Mouse (Mus musculus): Measurements from ENCODE around the gene Lyl1. TPM values are rescaled to one million over a fixed set of nuclear protein-coding genes. Genes with fewer than 3 reads are reported as not detected.
"Not testable (repeated sequence)": the region's sequence is repeated elsewhere in the genome, so short reads cannot be mapped to it uniquely, and the experiment has no call there.

The Lyl1 gene
- polyA plus RNA-seq, 1 experiment, result 6.6 TPM

DNA sequence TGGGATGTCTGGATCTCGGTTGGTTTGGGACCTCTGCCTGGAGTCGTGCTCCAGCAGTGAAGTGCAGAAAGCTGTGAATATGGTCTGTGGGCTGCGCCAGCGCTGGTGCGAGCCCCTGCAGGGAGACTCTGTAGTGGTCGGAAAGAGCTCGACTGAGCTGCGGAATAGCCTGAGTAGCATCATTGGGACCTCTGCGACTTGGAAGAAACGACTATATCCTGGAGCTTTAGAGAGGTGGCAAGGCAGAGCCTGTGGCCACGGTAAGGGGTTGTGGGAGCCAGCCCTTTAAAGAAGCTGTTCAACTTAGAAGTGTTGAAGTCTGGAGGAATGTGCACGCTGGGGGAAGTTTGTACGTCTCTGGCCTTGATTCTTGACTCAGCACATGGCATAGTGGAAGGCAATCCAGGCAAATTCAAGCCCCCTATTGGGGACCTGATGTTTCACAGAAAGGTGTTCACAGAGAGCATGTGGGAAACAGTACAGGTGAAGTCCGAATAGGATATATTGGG is 35.8 kb upstream of the Lyl1 start:
- DNase-seq (ENCODE audit: low read depth, low spot score), result no peak
- WGBS, result 2% methylated on average over 14 of the region's 14 CpGs

DNA sequence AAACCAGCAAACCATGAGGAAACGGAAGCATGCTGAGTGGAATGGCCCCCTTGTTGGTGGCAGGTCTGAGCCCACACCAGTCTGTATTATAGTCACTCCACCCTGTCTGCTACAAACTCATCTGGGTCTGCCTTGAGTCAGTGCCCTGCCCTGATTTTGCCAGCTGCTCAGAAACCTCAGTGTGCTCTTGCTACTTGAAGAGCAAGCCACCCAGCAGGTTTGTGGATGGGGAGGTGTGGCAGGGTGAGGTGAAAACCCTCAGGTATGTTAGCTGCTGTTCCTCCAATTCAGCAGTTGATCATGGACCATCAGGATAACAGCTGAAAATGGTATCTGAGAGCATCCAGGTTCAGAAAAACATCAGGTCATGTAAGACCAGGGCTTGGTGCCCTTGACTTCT is 33.2 kb upstream of the Lyl1 start:
- no peak for DNase-seq (ENCODE audit: low read depth, low spot score)
- WGBS, result 33% methylated on average over 1 of the region's 1 CpGs

GRCm38 (mm10) chr8:84668731-84669485 is 32.3 kb upstream of the Lyl1 start:
- WGBS, result 71% methylated on average over 6 of the region's 6 CpGs

GRCm38 (mm10) chr8:84670295-84671006 is 30.8 kb upstream of the Lyl1 start:
- 55% methylated on average over 5 of the region's 5 CpGs for WGBS
- not testable (repeated sequence) for DNase-seq (ENCODE audit: low read depth, low spot score)

More at GRCm38 (mm10) chr8:84668731-84669485, 32.3 kb upstream of the Lyl1 start:
- no peak for DNase-seq (ENCODE audit: low read depth, low spot score)

DNA sequence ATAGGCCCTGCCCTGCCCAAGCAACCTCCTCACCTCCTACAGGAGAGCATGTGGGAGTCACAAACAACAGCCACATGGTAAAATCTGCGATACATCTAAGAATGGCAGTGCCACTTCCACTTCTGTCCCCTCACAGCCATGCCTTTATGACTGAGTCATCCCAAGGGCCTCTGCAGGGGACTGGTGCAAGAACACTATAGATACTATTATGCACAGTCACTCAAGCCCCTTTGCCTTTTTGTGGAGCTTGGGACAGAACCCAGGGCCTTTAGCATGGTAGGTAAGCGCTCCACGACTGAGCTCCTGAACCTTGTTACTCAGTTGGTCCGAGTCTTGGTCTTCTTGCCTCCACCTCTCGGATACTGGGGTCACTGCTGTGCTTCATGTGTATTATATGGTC is 24.0 kb upstream of the Lyl1 start:
- 89% methylated on average over 5 of the region's 5 CpGs for WGBS
- no peak for DNase-seq (ENCODE audit: low read depth, low spot score)

GRCm38 (mm10) chr8:84681476-84681875 is 19.8 kb upstream of the Lyl1 start:
- 77% methylated on average over 2 of the region's 2 CpGs for WGBS

DNA sequence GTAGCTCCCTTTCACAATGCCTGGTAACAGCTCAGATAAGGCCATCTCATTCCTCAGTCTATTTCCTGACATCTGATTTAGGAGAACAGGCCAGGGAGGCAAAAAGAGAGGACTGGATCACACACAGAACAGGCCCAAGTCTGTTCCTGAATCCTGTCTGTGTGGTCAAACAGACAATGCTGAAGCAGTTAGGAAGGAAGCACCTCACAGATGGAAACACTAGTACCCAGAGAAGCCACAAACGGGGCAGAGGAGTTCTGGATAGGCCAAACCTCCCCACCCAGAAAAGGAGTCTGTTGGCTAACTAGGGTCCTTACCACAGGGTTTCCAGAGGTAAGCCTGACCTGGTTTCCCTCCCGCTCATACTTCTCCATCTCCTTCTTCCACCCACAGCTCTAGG is 19.0 kb upstream of the Lyl1 start:
- no peak for DNase-seq (ENCODE audit: low read depth, low spot score)
- 83% methylated on average over 2 of the region's 2 CpGs for WGBS

More at GRCm38 (mm10) chr8:84681476-84681875, 19.8 kb upstream of the Lyl1 start:
- DNase-seq (ENCODE audit: low read depth, low spot score), result no peak

- no peak for DNase-seq (ENCODE audit: low read depth, low spot score)
- 55% methylated on average over 3 of the region's 3 CpGs for WGBS
These were observed 16.7 kb upstream of the Lyl1 start for GRCm38 (mm10) chr8:84684537-84684936.

DNA sequence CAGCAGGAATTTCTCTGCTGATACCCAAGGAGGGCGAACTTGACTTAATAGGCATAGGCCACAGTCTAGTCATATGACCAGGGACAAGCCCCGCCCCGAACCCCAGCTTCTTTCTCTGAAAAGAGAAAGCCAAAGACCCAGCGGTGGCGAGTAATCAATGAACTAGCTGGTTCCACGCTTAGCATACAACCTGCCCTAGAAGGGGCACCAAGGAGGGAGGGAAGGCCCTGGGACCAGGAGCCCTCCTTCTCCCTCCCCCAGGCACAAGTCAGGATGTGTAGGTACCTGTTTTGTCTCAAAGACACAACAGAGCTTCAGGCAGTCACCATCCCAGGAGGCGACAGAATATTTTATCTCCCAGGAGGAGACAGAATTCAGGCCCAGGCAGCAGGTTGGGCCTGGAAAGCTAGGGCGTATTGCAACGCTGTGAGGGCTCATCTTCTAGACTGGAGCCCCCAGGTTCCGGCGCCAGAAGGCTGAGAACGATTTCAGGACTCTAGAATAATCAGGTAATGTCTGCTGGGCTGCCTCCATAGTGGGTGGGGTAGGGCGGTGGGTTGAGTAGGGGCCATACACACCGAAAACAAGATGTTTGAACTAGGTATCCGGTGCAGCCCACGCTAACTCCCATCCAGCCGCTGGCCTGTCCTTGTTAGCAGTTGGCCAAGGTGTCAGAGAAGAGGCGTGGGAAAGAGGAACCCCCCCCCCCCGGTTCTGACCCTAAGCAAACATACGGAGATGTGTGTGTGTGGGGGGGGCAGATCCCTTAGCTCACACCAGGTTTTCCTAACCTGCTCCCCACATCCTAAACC is 14.9 kb upstream of the Lyl1 start, which contains the start of gene Trmt1:
TSS of gene Trmt1 (plus strand) at position 117 of the 812 bp plus-strand sequence.
- 7% methylated on average over 20 of the region's 20 CpGs for WGBS
- no peak for DNase-seq (ENCODE audit: low read depth, low spot score)

DNA sequence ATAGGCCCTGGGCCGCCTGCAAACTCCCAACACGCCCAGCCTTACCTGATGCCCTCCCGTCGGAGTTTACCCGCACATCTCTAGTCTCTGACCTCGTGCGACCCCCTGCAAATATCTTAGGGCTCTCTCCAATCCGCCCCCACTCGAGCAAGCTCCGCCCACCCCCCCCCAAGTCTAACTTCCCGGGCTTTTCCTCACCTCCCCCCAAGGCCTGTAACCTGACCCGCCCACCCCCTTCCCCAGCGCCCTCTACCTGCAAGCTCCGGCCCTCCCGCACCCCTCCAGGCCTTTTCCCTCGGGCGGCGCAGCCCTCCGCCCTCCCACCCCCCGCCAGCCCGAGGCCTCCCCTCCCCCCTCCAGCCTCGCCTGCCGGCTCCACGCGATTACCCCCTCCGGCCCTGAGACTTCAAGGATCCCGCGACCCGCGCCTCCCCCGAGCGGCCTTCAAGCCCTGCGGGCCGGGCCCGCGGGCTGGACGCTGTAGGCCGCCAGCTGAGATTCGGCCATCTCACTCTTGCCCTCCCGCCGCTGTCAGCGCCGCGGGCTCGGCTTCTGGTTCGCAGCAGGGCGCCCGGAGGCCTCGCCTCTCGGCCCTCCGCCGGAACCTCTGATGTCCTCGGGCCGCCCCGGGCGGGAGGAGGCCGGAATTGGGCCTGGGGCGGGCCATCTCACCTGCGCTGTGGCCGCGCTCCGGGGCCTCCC is 14.1 kb upstream of the Lyl1 start:
- WGBS, result under 1% methylated on average over 50 of the region's 62 CpGs
- DNase-seq (ENCODE audit: low read depth, low spot score), result no peak

- under 1% methylated on average over 36 of the region's 37 CpGs for WGBS
- DNase-seq (ENCODE audit: low read depth, low spot score), result no peak
These were observed 13.6 kb upstream of the Lyl1 start, which contains the start of gene Nacc1 for GRCm38 (mm10) chr8:84687705-84688100. Gene Nacc1 (minus strand): TSS chr8:84687862.

DNA sequence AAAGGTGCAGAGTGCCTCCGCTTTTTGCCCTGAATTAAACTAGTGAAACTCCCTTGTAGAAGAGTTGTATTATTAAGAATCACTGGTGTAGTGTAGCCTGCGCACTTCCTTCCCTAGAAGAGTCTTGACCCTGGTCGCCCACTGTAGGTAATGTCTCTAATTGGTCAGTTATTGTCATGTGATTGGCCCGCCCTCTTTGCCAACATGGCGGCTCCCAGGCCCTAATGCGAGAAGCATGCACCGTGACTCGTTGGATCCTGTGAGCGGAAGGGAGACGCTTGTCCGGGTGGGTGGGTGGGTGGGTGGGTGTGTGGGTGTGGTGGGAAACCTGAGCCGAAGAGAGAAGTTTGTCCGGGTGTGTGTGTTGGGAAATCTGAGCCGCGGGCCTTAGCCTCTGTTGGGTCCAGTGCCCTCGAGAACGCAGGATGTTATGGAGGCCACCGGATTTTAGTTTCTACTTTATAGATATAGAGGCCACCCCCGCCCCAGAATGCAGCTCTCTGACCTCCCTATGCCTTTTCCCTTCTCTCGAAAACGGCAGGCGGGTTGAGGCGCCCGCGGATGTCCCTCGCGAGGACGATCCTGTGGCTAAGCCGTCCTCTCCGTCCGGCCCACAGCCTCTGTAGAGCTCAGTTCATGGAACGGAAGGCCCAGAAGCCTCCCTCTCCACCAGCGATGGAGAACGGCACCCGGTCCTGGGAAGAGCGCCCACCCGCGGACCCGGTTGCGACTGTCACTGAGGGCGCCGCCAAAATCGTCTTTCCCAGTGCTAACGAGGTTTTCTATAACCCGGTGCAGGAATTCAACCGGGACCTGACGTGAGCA is 12.0 kb upstream of the Lyl1 start:
- peak; percentile 76 for DNase-seq (ENCODE audit: low read depth, low spot score)
- WGBS, result under 1% methylated on average over 47 of the region's 47 CpGs

- no peak for DNase-seq (ENCODE audit: low read depth, low spot score)
- WGBS, result 81% methylated on average over 4 of the region's 4 CpGs
These were observed 7.9 kb upstream of the Lyl1 start for GRCm38 (mm10) chr8:84693332-84693731.

GRCm38 (mm10) chr8:84695140-84695539 is 6.1 kb upstream of the Lyl1 start:
- WGBS, result 91% methylated on average over 6 of the region's 6 CpGs
- no peak for DNase-seq (ENCODE audit: low read depth, low spot score)

- 86% methylated on average over 14 of the region's 14 CpGs for WGBS
- DNase-seq (ENCODE audit: low read depth, low spot score), result no peak
These were observed 3.8 kb upstream of the Lyl1 start for GRCm38 (mm10) chr8:84697166-84698130.

- no peak for DNase-seq (ENCODE audit: low read depth, low spot score)
- WGBS, result 69% methylated on average over 5 of the region's 5 CpGs
These were observed 3.0 kb upstream of the Lyl1 start for GRCm38 (mm10) chr8:84698288-84698687.

GRCm38 (mm10) chr8:84698929-84699401 is 2.3 kb upstream of the Lyl1 start:
- 38% methylated on average over 9 of the region's 9 CpGs for WGBS
- DNase-seq (ENCODE audit: low read depth, low spot score), result peak; percentile 64

All from large intestine, adult 2 months (tissue).